Mouse (Mus musculus): ENCODE data around the gene Ttc7. TPM values are rescaled to one million over a fixed set of nuclear protein-coding genes. Genes with fewer than 3 reads are reported as not detected.

Gene Ttc7
- total and polyA plus RNA-seq, 2 experiments from 2014 or later, result 2.7 to 6.7 TPM

GRCm38 (mm10) chr17:87355456-87355855, 72.8 kb downstream of the Ttc7 start:
- no peak for TF ChIP-seq CTCF (IDR thresholded peaks at IDR 0.05; ENCODE audit: low read depth)
- TF ChIP-seq EP300 (IDR thresholded peaks at IDR 0.05; ENCODE audit: low read depth), result no peak

GRCm38 (mm10) chr17:87356261-87356660, 73.6 kb downstream of the Ttc7 start:
- peaks cover 11% of the 10 kb centered on the region for H3K4me1 ChIP-seq (ENCODE audit: control insufficient read depth, insufficient read depth)
- H3K27ac ChIP-seq (ENCODE audit: low read depth), result no peak overlapping the region
- no peaks in the 10 kb centered on the region for H3K9me3 ChIP-seq (replicated peaks; ENCODE audit: control insufficient read depth, low read length)
- ATAC-seq (ENCODE audit: insufficient read depth, low read depth), result no peak
- WGBS, result 90% methylated on average over 5 of the region's 5 CpGs
- no peaks in the 10 kb centered on the region for H3K36me3 ChIP-seq (replicated peaks; ENCODE audit: control insufficient read depth, insufficient read depth, low read length)
- H3K9ac ChIP-seq (replicated peaks; ENCODE audit: low read depth, low read length), result no peak overlapping the region
- DNase-seq (ENCODE audit: low spot score), result no peak
- H3K4me2 ChIP-seq (ENCODE audit: low read depth, low read length), result no peak overlapping the region
- H3K27me3 ChIP-seq (ENCODE audit: control insufficient read depth, insufficient read depth, low read length), result no peaks in the 10 kb centered on the region
- no peak for TF ChIP-seq CTCF (IDR thresholded peaks at IDR 0.05; ENCODE audit: low read depth)
- TF ChIP-seq EP300 (IDR thresholded peaks at IDR 0.05; ENCODE audit: low read depth), result no peak
- H3K4me3 ChIP-seq (ENCODE audit: low read depth, low read length), result no peak overlapping the region

More at GRCm38 (mm10) chr17:87355456-87355855, 72.8 kb downstream of the Ttc7 start:
- Histone ChIP-seq H3K9me3 (replicated peaks; ENCODE audit: control insufficient read depth, low read length) (no peaks in the 10 kb centered on the region), H3K27me3 (ENCODE audit: control insufficient read depth, insufficient read depth, low read length) (no peaks in the 10 kb centered on the region), H3K36me3 (replicated peaks; ENCODE audit: control insufficient read depth, insufficient read depth, low read length) (no peaks in the 10 kb centered on the region), H3K4me1 (ENCODE audit: control insufficient read depth, insufficient read depth) (peaks cover 19% of the 10 kb centered on the region), H3K9ac (replicated peaks; ENCODE audit: low read depth, low read length) (no peak overlapping the region), H3K4me2 (ENCODE audit: low read depth, low read length) (no peak overlapping the region), H3K27ac (ENCODE audit: low read depth) (no peak overlapping the region), H3K4me3 (ENCODE audit: low read depth, low read length) (no peak overlapping the region)
- WGBS, result 56% methylated on average over 8 of the region's 8 CpGs
- no peak for ATAC-seq (ENCODE audit: insufficient read depth, low read depth)
- DNase-seq (ENCODE audit: low spot score), result no peak

GRCm38 (mm10) chr17:87357506-87357905, 74.8 kb downstream of the Ttc7 start:
- TF ChIP-seq EP300 (IDR thresholded peaks at IDR 0.05; ENCODE audit: low read depth) (no peak), CTCF (IDR thresholded peaks at IDR 0.05; ENCODE audit: low read depth) (no peak)
- H3K4me3 ChIP-seq (ENCODE audit: low read depth, low read length), result no peak overlapping the region
- peaks cover under 1% of the 10 kb centered on the region for H3K4me1 ChIP-seq (ENCODE audit: control insufficient read depth, insufficient read depth)

GRCm38 (mm10) chr17:87361132-87361531, 78.4 kb downstream of the Ttc7 start:
- Histone ChIP-seq H3K4me1 (ENCODE audit: control insufficient read depth, insufficient read depth) (no peaks in the 10 kb centered on the region; the same call in 1 of the 2 replicates), H3K9me3 (replicated peaks; ENCODE audit: control insufficient read depth, low read length) (no peaks in the 10 kb centered on the region), H3K36me3 (replicated peaks; ENCODE audit: control insufficient read depth, insufficient read depth, low read length) (no peaks in the 10 kb centered on the region), H3K27ac (ENCODE audit: low read depth) (no peak overlapping the region), H3K4me3 (ENCODE audit: low read depth, low read length) (no peak overlapping the region), H3K9ac (replicated peaks; ENCODE audit: low read depth, low read length) (no peak overlapping the region), H3K27me3 (ENCODE audit: control insufficient read depth, insufficient read depth, low read length) (no peaks in the 10 kb centered on the region), H3K4me2 (ENCODE audit: low read depth, low read length) (no peak overlapping the region)
- no peak for TF ChIP-seq CTCF (IDR thresholded peaks at IDR 0.05; ENCODE audit: low read depth)
- TF ChIP-seq EP300 (IDR thresholded peaks at IDR 0.05; ENCODE audit: low read depth), result no peak
- DNase-seq (ENCODE audit: low spot score) (no peak), ATAC-seq (ENCODE audit: insufficient read depth, low read depth) (no peak)
- WGBS, result 66% methylated on average over 3 of the region's 3 CpGs

More at GRCm38 (mm10) chr17:87357506-87357905, 74.8 kb downstream of the Ttc7 start:
- no peak for ATAC-seq (ENCODE audit: insufficient read depth, low read depth)
- DNase-seq (ENCODE audit: low spot score), result no peak
- Histone ChIP-seq H3K36me3 (replicated peaks; ENCODE audit: control insufficient read depth, insufficient read depth, low read length) (no peaks in the 10 kb centered on the region), H3K4me2 (ENCODE audit: low read depth, low read length) (no peak overlapping the region), H3K9ac (replicated peaks; ENCODE audit: low read depth, low read length) (no peak overlapping the region), H3K9me3 (replicated peaks; ENCODE audit: control insufficient read depth, low read length) (no peaks in the 10 kb centered on the region), H3K27ac (ENCODE audit: low read depth) (no peak overlapping the region), H3K27me3 (ENCODE audit: control insufficient read depth, insufficient read depth, low read length) (no peaks in the 10 kb centered on the region)
- 88% methylated on average over 9 of the region's 9 CpGs for WGBS

- no peak overlapping the region for H3K27ac ChIP-seq (ENCODE audit: low read depth)
- TF ChIP-seq EP300 (IDR thresholded peaks at IDR 0.05; ENCODE audit: low read depth), result no peak
- no peak for TF ChIP-seq CTCF (IDR thresholded peaks at IDR 0.05; ENCODE audit: low read depth)
Observed at GRCm38 (mm10) chr17:87364108-87364507, 81.4 kb downstream of the Ttc7 start.

GRCm38 (mm10) chr17:87365268-87365667, 82.6 kb downstream of the Ttc7 start:
- H3K4me2 ChIP-seq (ENCODE audit: low read depth, low read length), result no peak overlapping the region
- peaks cover 22% of the 10 kb centered on the region for H3K4me1 ChIP-seq (ENCODE audit: control insufficient read depth, insufficient read depth)
- no peak for ATAC-seq (ENCODE audit: insufficient read depth, low read depth)
- DNase-seq (ENCODE audit: low spot score), result no peak
- H3K9ac ChIP-seq (replicated peaks; ENCODE audit: low read depth, low read length), result no peak overlapping the region
- no peaks in the 10 kb centered on the region for H3K36me3 ChIP-seq (replicated peaks; ENCODE audit: control insufficient read depth, insufficient read depth, low read length)
- no peaks in the 10 kb centered on the region for H3K9me3 ChIP-seq (replicated peaks; ENCODE audit: control insufficient read depth, low read length)
- H3K27me3 ChIP-seq (ENCODE audit: control insufficient read depth, insufficient read depth, low read length), result no peaks in the 10 kb centered on the region
- no peak for TF ChIP-seq CTCF (IDR thresholded peaks at IDR 0.05; ENCODE audit: low read depth)
- TF ChIP-seq EP300 (IDR thresholded peaks at IDR 0.05; ENCODE audit: low read depth), result no peak
- H3K27ac ChIP-seq (ENCODE audit: low read depth), result no peak overlapping the region
- 63% methylated on average over 8 of the region's 8 CpGs for WGBS
- H3K4me3 ChIP-seq (ENCODE audit: low read depth, low read length), result no peak overlapping the region

More at GRCm38 (mm10) chr17:87364108-87364507, 81.4 kb downstream of the Ttc7 start:
- Histone ChIP-seq H3K9me3 (replicated peaks; ENCODE audit: control insufficient read depth, low read length) (no peaks in the 10 kb centered on the region), H3K9ac (replicated peaks; ENCODE audit: low read depth, low read length) (no peak overlapping the region), H3K4me2 (ENCODE audit: low read depth, low read length) (no peak overlapping the region), H3K27me3 (ENCODE audit: control insufficient read depth, insufficient read depth, low read length) (no peaks in the 10 kb centered on the region), H3K4me3 (ENCODE audit: low read depth, low read length) (no peak overlapping the region), H3K4me1 (ENCODE audit: control insufficient read depth, insufficient read depth) (peaks cover 19% of the 10 kb centered on the region), H3K36me3 (replicated peaks; ENCODE audit: control insufficient read depth, insufficient read depth, low read length) (no peaks in the 10 kb centered on the region)
- no peak for DNase-seq (ENCODE audit: low spot score)
- WGBS, result 83% methylated on average over 15 of the region's 15 CpGs
- ATAC-seq (ENCODE audit: insufficient read depth, low read depth), result no peak

Data from heart, postnatal 0 days (tissue).